ENCODE assay signal across 18 mouse cellular contexts in genomic region chr1:155805607-155806006, GRCm38 (mm10). TPM values are rescaled to one million over a fixed set of nuclear protein-coding genes. Genes with fewer than 3 reads are reported as not detected.
DNase-seq lines count a peak whose midpoint lies in the region; TF ChIP-seq lines count a peak whose summit lies in the region.
"Had no signal": no experiment of that assay in that cellular context is flagged by ENCODE, and none has a peak within 500 bp of the region (broad histone marks: within the 10 kb centered on the region; RNA-seq: fewer than 3 reads in every experiment).

No protein-coding gene starts in this region.

- intact Hi-C loops in heart, postnatal 36 days (cut with DNase I): no loop called here
- intact Hi-C loops in heart, postnatal 25 days (cut with DNase I): no loop called here

- DNase-seq in heart, postnatal 36 days: peak; percentile 18 to 26
- DNase-seq in heart, postnatal 25 days (ENCODE audit: low spot score): no peak
- peak; percentile 58 to 68 for DNase-seq in lung, adult 18-20 months
- no peak for DNase-seq in lung, adult 2 months
- DNase-seq in adrenal gland, postnatal 25 days: peak; percentile 21
- peak; percentile 79 for DNase-seq in lung, postnatal 25 days (ENCODE audit: low spot score)
- no peak for DNase-seq in hindbrain, embryonic 10.5 days (ENCODE audit: low spot score)
- DNase-seq: cerebellum, adult 2 months; gastrocnemius, postnatal 14 days; layer of hippocampus, postnatal 36 days; liver, embryonic 13.5 days; right cerebral cortex, postnatal 14 days had no signal

- no peak overlapping the region for H3K4me3 ChIP-seq in lung, adult 2 months (replicated peaks; ENCODE audit: extremely low read depth, low read depth, low read length)
- H3K4me3 ChIP-seq in hindbrain, embryonic 10.5 days: no peak overlapping the region
- H3K4me3 ChIP-seq: embryonic facial prominence, embryonic 13.5 days; liver, embryonic 13.5 days had no signal

- TF ChIP-seq POLR2A in lung, adult 2 months (IDR thresholded peaks at IDR 0.05; ENCODE audit: borderline replicate concordance, extremely low read depth, low read depth, low read length): no peak

- no peak overlapping the region for H3K27ac ChIP-seq in hindbrain, embryonic 10.5 days
- H3K27ac ChIP-seq: embryonic facial prominence, embryonic 13.5 days; hindbrain, postnatal 0 days; liver, embryonic 13.5 days had no signal

- H3K36me3 ChIP-seq in hindbrain, embryonic 10.5 days: peaks cover 23% of the 10 kb centered on the region

- H3K4me1 ChIP-seq in lung, adult 2 months (ENCODE audit: control insufficient read depth, insufficient read depth, low read length): peaks cover 9% of the 10 kb centered on the region; the same call in 1 of the 2 replicates
- peaks cover 13% of the 10 kb centered on the region for H3K4me1 ChIP-seq in hindbrain, embryonic 10.5 days (replicated peaks)

- whole genome bisulfite sequencing in lung, adult 2 months: 49% methylated on average over 9 of the region's 9 CpGs
- 93% methylated on average over 9 of the region's 9 CpGs for WGBS in hindbrain, embryonic 10.5 days

- H3K9me3 ChIP-seq in hindbrain, embryonic 10.5 days: no peaks in the 10 kb centered on the region
- H3K9me3 ChIP-seq: embryonic facial prominence, embryonic 13.5 days; liver, embryonic 13.5 days had no signal

- H3K27me3 ChIP-seq in hindbrain, embryonic 10.5 days (ENCODE audit: insufficient read depth, poor library complexity, severe bottlenecking): peaks cover under 1% of the 10 kb centered on the region; the same call in 1 of the 2 replicates
- H3K27me3 ChIP-seq: embryonic facial prominence, embryonic 13.5 days; liver, embryonic 13.5 days had no signal

- no peak for TF ChIP-seq CTCF in lung, adult 2 months (IDR thresholded peaks at IDR 0.05; ENCODE audit: insufficient read depth, low read length)

RNA-seq across cellular contexts. Expression of gene Qsox1, which starts 7.1 kb away (rescaled TPM):
- 10 to 100 TPM; 39.7 to 43.8 TPM for total RNA-seq in heart, postnatal 36 days (2021)
- total RNA-seq in heart, postnatal 25 days (2021): 10 to 100 TPM; 35.3 to 41.5 TPM
- polyA plus RNA-seq in lung, adult 2 months (2012; rRNA removed): 170 and 171 TPM in 2 replicates
- 48.4 and 48.8 TPM in 2 replicates for total RNA-seq in adrenal gland, postnatal 25 days (2021)
- polyA plus RNA-seq in hindbrain, embryonic 10.5 days (2016; fragmentation: Nextera tagmentation; extraction: Ambion mirVana): 17.9 and 24.4 TPM in 2 replicates

RNA-seq across cellular contexts. Expression of gene Lhx4, which starts 54.1 kb away (rescaled TPM):
- total RNA-seq in heart, postnatal 36 days (2021): not detected
- total RNA-seq in heart, postnatal 25 days (2021): not detected
- polyA plus RNA-seq in lung, adult 2 months (2012; rRNA removed): not detected in 2 replicates
- total RNA-seq in adrenal gland, postnatal 25 days (2021): 0.06 TPM in 1 of 2 replicates, not detected in the other
- 5.7 and 11.6 TPM in 2 replicates for polyA plus RNA-seq in hindbrain, embryonic 10.5 days (2016; fragmentation: Nextera tagmentation; extraction: Ambion mirVana)
- total RNA-seq: gastrocnemius, postnatal 14 days; layer of hippocampus, postnatal 36 days; left cerebral cortex, postnatal 36 days; megakaryocyte progenitor cell, adult 5-6 weeks had no signal
- polyA plus RNA-seq: cortical plate, adult 2 months; embryonic facial prominence, embryonic 13.5 days; large intestine, adult 2 months; liver, embryonic 13.5 days had no signal

Comparison
In these comparisons a context has a peak if more than half of its experiments do, and no peak if none do; other contexts are left out.
1. DNase-seq: peak in heart, postnatal 36 days (2 of 2), lung, adult 18-20 months (2 of 2), adrenal gland, postnatal 25 days (single experiment) and lung, postnatal 25 days (single experiment); none in heart, postnatal 25 days (single experiment), lung, adult 2 months (single experiment) and hindbrain, embryonic 10.5 days (single experiment).